Mouse (Mus musculus): ENCODE measurements around the gene Brap. TPM values are rescaled to one million over a fixed set of nuclear protein-coding genes. Genes with fewer than 3 reads are reported as not detected.

Brap gene
- polyA plus RNA-seq, 1 experiment from 2014 or later: 45.7 TPM

DNA sequence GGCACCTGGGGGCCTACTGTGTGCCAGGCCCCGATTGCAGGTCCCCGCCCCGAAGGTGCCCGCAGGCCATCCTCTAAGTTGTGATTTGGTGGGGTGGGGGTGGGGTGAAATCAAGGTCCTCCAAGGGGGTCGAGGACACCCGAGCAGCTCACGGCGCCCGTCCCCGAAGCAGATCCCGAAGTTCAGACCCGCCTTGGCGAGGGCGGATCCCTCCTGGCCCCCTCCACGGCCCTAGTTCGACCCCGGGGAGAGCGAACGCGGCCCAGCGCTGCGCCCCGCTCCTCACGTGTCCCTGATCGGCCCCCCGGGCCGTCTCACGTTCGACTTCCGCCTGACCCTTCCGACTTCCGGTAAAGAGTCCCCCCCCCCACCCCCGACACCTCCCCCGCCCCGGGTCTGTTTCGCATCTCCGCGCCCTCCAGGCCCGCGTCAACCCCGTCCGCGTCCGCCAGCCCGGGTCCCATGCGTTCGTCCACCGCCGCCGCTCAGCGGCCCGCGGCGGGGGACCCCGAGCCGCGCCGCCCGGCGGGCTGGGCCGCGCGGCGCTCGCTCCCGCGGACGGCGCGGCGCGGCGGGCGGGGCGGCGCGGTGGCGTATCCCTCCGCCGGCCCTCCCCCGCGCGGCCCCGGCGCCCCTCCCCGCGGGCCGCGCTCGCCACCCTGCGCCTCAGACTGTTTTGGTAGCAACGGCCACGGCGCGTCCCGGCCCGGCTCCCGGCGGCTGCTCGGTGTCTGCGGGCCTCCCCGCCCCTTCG lies 51.0 kb downstream of the Brap start, which contains the start of gene Atxn2:
TSS of gene Atxn2 (plus strand) at position 164 of the 754 bp plus-strand sequence.
- DNase-seq (ENCODE audit: low spot score): peak; percentile 91
- peaks cover 44% of the 10 kb centered on the region for H3K4me1 ChIP-seq
- H3K27me3 ChIP-seq (ENCODE audit: low read depth, poor library complexity, severe bottlenecking): no peaks in the 10 kb centered on the region
- peaks cover 12% of the 10 kb centered on the region; the same call in 1 of the 2 replicates for H3K36me3 ChIP-seq
- no peaks in the 10 kb centered on the region for H3K9me3 ChIP-seq (replicated peaks)
- H3K27ac ChIP-seq: peak within 1 kb of the TSS; percentile 97
- H3K4me3 ChIP-seq: peak within 1 kb of the TSS; percentile 99
- 6% methylated on average over 97 of the region's 103 CpGs for WGBS

GRCm38 (mm10) chr5:121711928-121712231 lies 51.5 kb downstream of the Brap start:
- no peaks in the 10 kb centered on the region for H3K9me3 ChIP-seq (replicated peaks)
- H3K27me3 ChIP-seq (ENCODE audit: low read depth, poor library complexity, severe bottlenecking): no peaks in the 10 kb centered on the region
- H3K4me3 ChIP-seq: peak overlapping the region; percentile 99
- peaks cover 17% of the 10 kb centered on the region; the same call in 1 of the 2 replicates for H3K36me3 ChIP-seq
- WGBS: 11% methylated on average over 57 of the region's 57 CpGs
- no peak for DNase-seq (ENCODE audit: low spot score)
- H3K4me1 ChIP-seq: peaks cover 46% of the 10 kb centered on the region
- H3K27ac ChIP-seq: peak overlapping the region; percentile 97

GRCm38 (mm10) chr5:121712232-121712933 lies 52.0 kb downstream of the Brap start:
- WGBS: under 1% methylated on average over 56 of the region's 66 CpGs
- Histone ChIP-seq H3K4me1 (peaks cover 46% of the 10 kb centered on the region), H3K4me3 (peak overlapping the region; percentile 99), H3K27me3 (ENCODE audit: low read depth, poor library complexity, severe bottlenecking) (no peaks in the 10 kb centered on the region), H3K36me3 (peaks cover 22% of the 10 kb centered on the region), H3K27ac (peak overlapping the region; percentile 97), H3K9me3 (replicated peaks) (no peaks in the 10 kb centered on the region)
- DNase-seq (ENCODE audit: low spot score): peak; percentile 77

- Histone ChIP-seq H3K9me3 (replicated peaks) (no peaks in the 10 kb centered on the region), H3K27me3 (ENCODE audit: low read depth, poor library complexity, severe bottlenecking) (no peaks in the 10 kb centered on the region), H3K4me1 (peaks cover 46% of the 10 kb centered on the region), H3K27ac (peak overlapping the region; percentile 97), H3K36me3 (peaks cover 29% of the 10 kb centered on the region), H3K4me3 (peak overlapping the region; percentile 99)
- peak; percentile 63 for DNase-seq (ENCODE audit: low spot score)
- WGBS: 0% methylated on average over 29 of the region's 32 CpGs
Measured at GRCm38 (mm10) chr5:121712934-121713538, 52.7 kb downstream of the Brap start.

- Histone ChIP-seq H3K27me3 (ENCODE audit: low read depth, poor library complexity, severe bottlenecking) (no peaks in the 10 kb centered on the region), H3K36me3 (peaks cover 29% of the 10 kb centered on the region), H3K9me3 (replicated peaks) (no peaks in the 10 kb centered on the region), H3K27ac (no peak overlapping the region), H3K4me3 (0 out of 2 replicates have a peak overlapping the region, but pooled peaks have one; percentile 99), H3K4me1 (peaks cover 49% of the 10 kb centered on the region)
- 85% methylated on average over 1 of the region's 1 CpGs for WGBS
- no peak for DNase-seq (ENCODE audit: low spot score)
Measured at GRCm38 (mm10) chr5:121714331-121714730, 54.0 kb downstream of the Brap start.

DNA sequence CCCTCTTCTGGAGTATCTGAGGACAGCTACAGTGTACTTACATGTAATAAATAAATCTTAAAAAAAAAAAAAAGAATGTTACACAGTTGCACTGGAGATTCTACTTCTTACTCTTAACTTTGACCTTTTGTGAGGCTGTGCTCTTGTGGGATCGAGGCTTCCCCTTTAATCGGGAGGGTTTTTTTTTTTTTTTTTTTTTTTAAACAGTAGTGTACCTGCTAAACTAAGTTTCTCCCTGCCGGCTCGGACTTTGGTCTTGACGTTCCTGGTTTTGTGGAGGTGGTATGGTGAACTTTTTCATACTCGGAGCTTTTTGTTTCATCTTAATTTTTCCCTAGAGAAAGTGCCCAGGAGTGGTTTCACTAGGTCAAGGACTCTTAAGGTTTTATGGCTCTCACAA lies 54.6 kb downstream of the Brap start:
- WGBS: 86% methylated on average over 6 of the region's 6 CpGs
- no peak for DNase-seq (ENCODE audit: low spot score)
- no peak overlapping the region for H3K27ac ChIP-seq
- H3K36me3 ChIP-seq: peaks cover 29% of the 10 kb centered on the region
- no peaks in the 10 kb centered on the region for H3K27me3 ChIP-seq (ENCODE audit: low read depth, poor library complexity, severe bottlenecking)
- H3K9me3 ChIP-seq (replicated peaks): no peaks in the 10 kb centered on the region
- H3K4me1 ChIP-seq: peaks cover 53% of the 10 kb centered on the region
- no peak overlapping the region for H3K4me3 ChIP-seq

- peaks cover 38% of the 10 kb centered on the region for H3K4me1 ChIP-seq
- no peak for DNase-seq (ENCODE audit: low spot score)
- H3K9me3 ChIP-seq (replicated peaks): no peaks in the 10 kb centered on the region
- no peak overlapping the region for H3K4me3 ChIP-seq
- no peaks in the 10 kb centered on the region for H3K27me3 ChIP-seq (ENCODE audit: low read depth, poor library complexity, severe bottlenecking)
- no peak overlapping the region for H3K27ac ChIP-seq
- 90% methylated on average over 5 of the region's 5 CpGs for WGBS
- H3K36me3 ChIP-seq: peaks cover 29% of the 10 kb centered on the region
Measured at GRCm38 (mm10) chr5:121718462-121718861, 58.1 kb downstream of the Brap start.

GRCm38 (mm10) chr5:121720888-121721585 lies 60.7 kb downstream of the Brap start:
- H3K36me3 ChIP-seq: peaks cover 19% of the 10 kb centered on the region
- no peaks in the 10 kb centered on the region for H3K27me3 ChIP-seq (ENCODE audit: low read depth, poor library complexity, severe bottlenecking)
- H3K9me3 ChIP-seq (replicated peaks): no peaks in the 10 kb centered on the region
- H3K4me3 ChIP-seq: no peak overlapping the region
- 95% methylated on average over 5 of the region's 5 CpGs for WGBS
- H3K27ac ChIP-seq: no peak overlapping the region
- peaks cover 17% of the 10 kb centered on the region for H3K4me1 ChIP-seq
- DNase-seq (ENCODE audit: low spot score): no peak

DNA sequence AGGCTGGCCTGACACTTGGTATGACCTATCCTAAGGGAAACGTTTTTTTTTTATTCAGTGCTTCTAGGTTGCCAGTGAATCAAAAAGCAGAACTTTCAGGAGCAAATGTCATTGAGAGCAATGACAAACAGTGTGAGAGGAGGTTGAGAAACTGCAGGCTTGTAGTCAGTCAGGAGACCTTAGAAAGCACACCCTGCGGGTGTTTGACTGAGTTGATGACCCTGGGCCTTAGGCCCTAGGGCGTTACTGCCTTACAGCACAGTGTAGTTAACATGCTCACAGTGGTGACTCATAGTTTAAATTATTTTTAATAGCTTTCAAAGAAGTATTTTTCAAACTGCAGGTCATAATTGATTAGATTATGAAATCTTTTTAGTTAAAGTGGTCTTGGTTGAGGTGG lies 61.5 kb downstream of the Brap start:
- no peaks in the 10 kb centered on the region for H3K9me3 ChIP-seq (replicated peaks)
- H3K4me3 ChIP-seq: no peak overlapping the region
- peaks cover 12% of the 10 kb centered on the region for H3K4me1 ChIP-seq
- DNase-seq (ENCODE audit: low spot score): no peak
- H3K36me3 ChIP-seq: peaks cover 17% of the 10 kb centered on the region
- H3K27me3 ChIP-seq (ENCODE audit: low read depth, poor library complexity, severe bottlenecking): no peaks in the 10 kb centered on the region
- H3K27ac ChIP-seq: no peak overlapping the region
- WGBS: 79% methylated on average over 3 of the region's 3 CpGs

- 83% methylated on average over 1 of the region's 1 CpGs for WGBS
- peaks cover 5% of the 10 kb centered on the region; the same call in 1 of the 2 replicates for H3K4me1 ChIP-seq
Measured at GRCm38 (mm10) chr5:121724678-121725077, 64.3 kb downstream of the Brap start.

DNA sequence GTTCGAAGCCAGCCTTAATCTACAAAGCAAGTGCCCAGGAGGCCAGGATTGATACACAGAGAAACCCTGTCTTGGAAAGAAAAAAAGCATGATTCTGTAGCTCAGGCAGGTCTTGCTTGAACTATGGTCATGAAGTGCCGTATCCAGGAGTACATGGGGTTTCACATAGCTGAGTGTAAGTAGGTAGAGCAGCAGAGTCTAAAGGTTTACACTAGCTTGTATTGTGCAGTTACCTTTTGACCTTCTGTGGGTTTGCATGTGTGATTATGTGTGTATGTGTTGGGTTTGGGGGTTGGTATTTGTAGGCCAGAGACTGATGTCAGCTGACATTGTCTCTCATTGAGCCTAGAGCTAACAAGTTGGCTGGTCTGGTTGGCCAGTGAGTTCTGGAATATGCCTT lies 69.7 kb downstream of the Brap start:
- Histone ChIP-seq H3K9me3 (replicated peaks) (no peaks in the 10 kb centered on the region), H3K27ac (no peak overlapping the region), H3K4me3 (no peak overlapping the region), H3K4me1 (no peaks in the 10 kb centered on the region), H3K36me3 (peaks cover 60% of the 10 kb centered on the region), H3K27me3 (ENCODE audit: low read depth, poor library complexity, severe bottlenecking) (no peaks in the 10 kb centered on the region)
- WGBS: 98% methylated on average over 2 of the region's 2 CpGs
- DNase-seq (ENCODE audit: low spot score): no peak

More at GRCm38 (mm10) chr5:121724678-121725077, 64.3 kb downstream of the Brap start:
- H3K27me3 ChIP-seq (ENCODE audit: low read depth, poor library complexity, severe bottlenecking): no peaks in the 10 kb centered on the region
- no peak overlapping the region for H3K4me3 ChIP-seq
- peaks cover 29% of the 10 kb centered on the region for H3K36me3 ChIP-seq
- no peak overlapping the region for H3K27ac ChIP-seq
- no peaks in the 10 kb centered on the region for H3K9me3 ChIP-seq (replicated peaks)
- no peak for DNase-seq (ENCODE audit: low spot score)

DNA sequence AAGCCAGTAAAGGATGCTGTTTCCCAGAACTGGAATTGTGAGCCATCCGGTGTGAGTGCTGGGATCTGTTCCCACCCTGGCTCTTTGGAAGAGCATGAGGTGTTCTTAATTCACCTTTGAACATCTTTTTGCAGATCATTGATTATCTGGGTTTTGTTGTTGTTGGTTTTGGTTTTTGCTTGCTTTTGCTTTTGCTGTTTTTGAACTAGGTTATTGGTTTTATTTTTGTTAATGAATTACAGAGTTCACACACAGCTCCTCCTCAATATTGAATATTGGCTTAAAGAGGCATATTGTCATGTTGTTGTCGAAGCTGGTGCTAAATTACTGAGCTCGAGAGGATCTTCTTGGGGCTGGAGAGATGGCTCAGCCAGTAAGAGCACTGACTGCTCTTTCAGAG lies 76.3 kb downstream of the Brap start:
- no peaks in the 10 kb centered on the region for H3K27me3 ChIP-seq (ENCODE audit: low read depth, poor library complexity, severe bottlenecking)
- 97% methylated on average over 3 of the region's 3 CpGs for WGBS
- no peak for DNase-seq (ENCODE audit: low spot score)
- no peak overlapping the region for H3K27ac ChIP-seq
- H3K4me1 ChIP-seq: no peaks in the 10 kb centered on the region
- H3K36me3 ChIP-seq: peaks cover 44% of the 10 kb centered on the region
- no peaks in the 10 kb centered on the region for H3K9me3 ChIP-seq (replicated peaks)
- no peak overlapping the region for H3K4me3 ChIP-seq

Data from limb, embryonic 10.5 days (tissue).